Comparison of ENCODE assay signal across 12 mouse cellular contexts in the genomic region with DNA sequence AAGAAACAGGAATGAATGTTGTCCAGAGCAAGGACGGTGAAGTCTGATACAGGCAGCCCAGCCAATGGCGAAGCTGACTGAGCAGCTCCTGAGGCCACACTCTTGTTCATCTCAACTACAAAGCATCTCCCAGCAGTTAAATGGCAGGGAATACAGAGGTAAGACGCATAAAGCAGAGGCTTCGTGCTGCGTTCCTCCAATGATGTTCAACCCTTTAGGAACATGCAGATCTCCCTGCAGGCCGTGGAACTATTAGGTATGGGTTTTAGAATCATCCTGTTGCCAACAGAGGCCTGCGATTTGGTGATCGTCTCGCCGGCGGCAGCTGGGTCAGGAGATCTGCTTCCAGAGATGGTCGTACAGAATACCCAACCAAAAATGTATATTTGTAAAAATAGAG. TPM values are rescaled to one million over a fixed set of nuclear protein-coding genes. Genes with fewer than 3 reads are reported as not detected.
DNase-seq lines count a peak whose midpoint lies in the region; ATAC-seq lines count a peak whose summit lies in the region.
"Had no signal": no experiment of that assay in that cellular context is flagged by ENCODE, and none has a peak within 500 bp of the region (broad histone marks: within the 10 kb centered on the region; RNA-seq: fewer than 3 reads in every experiment).

No protein-coding gene starts in this region.

- ATAC-seq in heart, embryonic 11.5 days (replicated peaks; ENCODE audit: insufficient number of reproducible peaks, low FRiP score, low TSS enrichment) = no peak
- no peak for ATAC-seq in lung, embryonic 15.5 days (ENCODE audit: borderline replicate concordance, extremely low read depth, low FRiP score, low TSS enrichment)
- 0 out of 2 replicates have a peak, but pooled peaks have one; percentile 6 for ATAC-seq in forebrain, embryonic 14.5 days
- no peak for ATAC-seq in midbrain, embryonic 14.5 days (ENCODE audit: low FRiP score, low TSS enrichment)
- ATAC-seq: inflammation-experienced regulatory T-cells, adult 6 months had no signal

- H3K4me3 ChIP-seq in heart, embryonic 11.5 days (ENCODE audit: low read depth, low read length) = no peak overlapping the region
- no peak overlapping the region for H3K4me3 ChIP-seq in lung, embryonic 15.5 days
- no peak overlapping the region for H3K4me3 ChIP-seq in forebrain, embryonic 14.5 days (ENCODE audit: low read depth, low read length)
- no peak overlapping the region for H3K4me3 ChIP-seq in midbrain, embryonic 14.5 days (replicated peaks; ENCODE audit: low read depth, low read length)
- H3K4me3 ChIP-seq: limb, embryonic 15.5 days had no signal

- no peak for DNase-seq in heart, postnatal 4 days
- no peak for DNase-seq in lung, postnatal 36 days
- DNase-seq in forebrain, embryonic 14.5 days (ENCODE audit: low spot score) = peak; percentile 37
- DNase-seq in midbrain, embryonic 14.5 days = peak; percentile 33
- no peak for DNase-seq in cerebellum, postnatal 25 days
- no peak for DNase-seq in gastrocnemius, postnatal 10 days
- DNase-seq: B cell, adult 2 months had no signal

- WGBS in heart, embryonic 11.5 days (ENCODE audit: insufficient replicate concordance) = 77% methylated on average over 12 of the region's 12 CpGs
- 61% methylated on average over 12 of the region's 12 CpGs for WGBS in lung, embryonic 15.5 days
- 5% methylated on average over 12 of the region's 12 CpGs for WGBS in forebrain, embryonic 14.5 days
- WGBS in midbrain, embryonic 14.5 days = 43% methylated on average over 12 of the region's 12 CpGs

- no peak overlapping the region for H3K9ac ChIP-seq in heart, embryonic 11.5 days (ENCODE audit: low read depth, low read length)
- no peak overlapping the region for H3K9ac ChIP-seq in lung, embryonic 15.5 days
- no peak overlapping the region; the same call in 1 of the 2 replicates for H3K9ac ChIP-seq in forebrain, embryonic 14.5 days (ENCODE audit: low read length)
- H3K9ac ChIP-seq in midbrain, embryonic 14.5 days (replicated peaks; ENCODE audit: low read length) = no peak overlapping the region
- H3K9ac ChIP-seq: limb, embryonic 15.5 days had no signal

- H3K27ac ChIP-seq in heart, embryonic 11.5 days (ENCODE audit: low read depth, low read length) = 0 out of 2 replicates have a peak overlapping the region, but pooled peaks have one; percentile 18
- H3K27ac ChIP-seq in lung, embryonic 15.5 days = peak overlapping the region; percentile 85
- peak overlapping the region; percentile 65; the same call in 1 of the 2 replicates for H3K27ac ChIP-seq in forebrain, embryonic 14.5 days (ENCODE audit: low read depth, low read length)
- H3K27ac ChIP-seq in midbrain, embryonic 14.5 days (replicated peaks; ENCODE audit: low read depth, low read length) = peak overlapping the region; percentile 33; the same call in 1 of the 2 replicates
- H3K27ac ChIP-seq: limb, embryonic 15.5 days had no signal

- H3K27me3 ChIP-seq in heart, embryonic 11.5 days (ENCODE audit: control insufficient read depth, insufficient read depth, low read length) = no peaks in the 10 kb centered on the region
- H3K27me3 ChIP-seq in lung, embryonic 15.5 days = no peaks in the 10 kb centered on the region
- H3K27me3 ChIP-seq in forebrain, embryonic 14.5 days (replicated peaks; ENCODE audit: control insufficient read depth, insufficient read depth, low read length) = no peaks in the 10 kb centered on the region
- no peaks in the 10 kb centered on the region for H3K27me3 ChIP-seq in midbrain, embryonic 14.5 days (ENCODE audit: control insufficient read depth, insufficient read depth, low read length)
- H3K27me3 ChIP-seq: limb, embryonic 15.5 days had no signal

- no peak overlapping the region for H3K4me2 ChIP-seq in heart, embryonic 11.5 days
- H3K4me2 ChIP-seq in lung, embryonic 15.5 days = no peak overlapping the region
- H3K4me2 ChIP-seq in forebrain, embryonic 14.5 days (ENCODE audit: low read length) = peak overlapping the region; percentile 24; the same call in 1 of the 2 replicates
- no peak overlapping the region for H3K4me2 ChIP-seq in midbrain, embryonic 14.5 days (ENCODE audit: low read length)
- H3K4me2 ChIP-seq: limb, embryonic 15.5 days had no signal

- H3K9me3 ChIP-seq in heart, embryonic 11.5 days (replicated peaks; ENCODE audit: control insufficient read depth, low read length) = no peaks in the 10 kb centered on the region
- H3K9me3 ChIP-seq in lung, embryonic 15.5 days = no peaks in the 10 kb centered on the region
- no peaks in the 10 kb centered on the region for H3K9me3 ChIP-seq in forebrain, embryonic 14.5 days (replicated peaks; ENCODE audit: control insufficient read depth, low read length)
- H3K9me3 ChIP-seq in midbrain, embryonic 14.5 days (ENCODE audit: control insufficient read depth, low read length) = no peaks in the 10 kb centered on the region
- H3K9me3 ChIP-seq: limb, embryonic 15.5 days had no signal

- peaks cover 4% of the 10 kb centered on the region; the same call in 1 of the 2 replicates for H3K36me3 ChIP-seq in heart, embryonic 11.5 days (ENCODE audit: control insufficient read depth, insufficient read depth, low read length)
- 0 out of 2 replicates have a peak, but pooled peaks cover 4% of the 10 kb centered on the region for H3K36me3 ChIP-seq in lung, embryonic 15.5 days
- no peaks in the 10 kb centered on the region for H3K36me3 ChIP-seq in forebrain, embryonic 14.5 days (ENCODE audit: control insufficient read depth, insufficient read depth, low read length)
- H3K36me3 ChIP-seq in midbrain, embryonic 14.5 days (ENCODE audit: control insufficient read depth, insufficient read depth, low read length) = no peaks in the 10 kb centered on the region

- peaks cover 38% of the 10 kb centered on the region for H3K4me1 ChIP-seq in heart, embryonic 11.5 days (ENCODE audit: control insufficient read depth, insufficient read depth, low read length)
- peaks cover 70% of the 10 kb centered on the region for H3K4me1 ChIP-seq in lung, embryonic 15.5 days
- H3K4me1 ChIP-seq in forebrain, embryonic 14.5 days (ENCODE audit: control insufficient read depth, insufficient read depth, low read length) = peaks cover 38% of the 10 kb centered on the region
- H3K4me1 ChIP-seq in midbrain, embryonic 14.5 days (ENCODE audit: control insufficient read depth, insufficient read depth, low read length) = peaks cover 24% of the 10 kb centered on the region

RNA-seq across cellular contexts. Expression of gene Hmga2, which starts 59.6 kb away (rescaled TPM):
- polyA plus RNA-seq in heart, embryonic 11.5 days (2014; fragmentation: Nextera tagmentation; extraction: Ambion mirVana) = 31.7 and 42.6 TPM in 2 replicates
- 1 to 10 TPM in 1 of 2 experiments, under 1 TPM in 1; 0.91 to 1.6 TPM for total RNA-seq in heart, postnatal 4 days (2021)
- polyA plus RNA-seq in lung, embryonic 15.5 days (2015; fragmentation: Nextera tagmentation; extraction: Ambion mirVana) = 7.8 and 8.7 TPM in 2 replicates
- 1.5 and 2.6 TPM in 2 replicates for polyA plus RNA-seq in forebrain, embryonic 14.5 days (2014; fragmentation: Nextera tagmentation; extraction: Ambion mirVana)
- polyA plus RNA-seq in midbrain, embryonic 14.5 days (2014; fragmentation: Nextera tagmentation; extraction: Ambion mirVana) = 2.4 and 2.6 TPM in 2 replicates
- total RNA-seq in gastrocnemius, postnatal 10 days (2021) = under 1 TPM; 0.21 to 0.23 TPM
- total RNA-seq: MEL had no signal

Comparison
In these comparisons a context has a peak if more than half of its experiments do, and no peak if none do; other contexts are left out.
1. H3K27ac ChIP-seq: peak in every context shown above with its lines; median percentile 85 in lung, embryonic 15.5 days; 65 in forebrain, embryonic 14.5 days; 33 in midbrain, embryonic 14.5 days; 18 in heart, embryonic 11.5 days.
2. DNase-seq: peak in forebrain, embryonic 14.5 days (single experiment) and midbrain, embryonic 14.5 days (single experiment); none in heart, postnatal 4 days (single experiment), lung, postnatal 36 days (single experiment), cerebellum, postnatal 25 days (0 of 2) and gastrocnemius, postnatal 10 days (single experiment).